Mouse (Mus musculus) adrenal gland, postnatal 10 days (tissue): Measurements from ENCODE around the gene Ppp1r14a. TPM values are rescaled to one million over a fixed set of nuclear protein-coding genes. Genes with fewer than 3 reads are reported as not detected.

Experiments used
- DNase-seq: peaks from one replicate; pipeline ENCODE4 v3.0.0; 2021; ENCODE audit warnings: mixed read lengths
- long read RNA-seq, 2 experiments: library from polyadenylated mRNA; stranded (forward); transcript quantifications; one replicate each; pipeline ENCODE4 v2.0.0; 2021
- total RNA-seq, 2 experiments: library from RNA; stranded (reverse); gene quantifications; 2 replicates each; pipeline ENCODE4 v1.2.3; 2021

The Ppp1r14a gene
- total RNA-seq, result 10 to 100 TPM; 13.8 to 14.3 TPM
- long read RNA-seq, experiment 1, transcript Ppp1r14a-201 (4 exons, 950 nt), result major isoform, 17 of 18 reads
- long read RNA-seq, experiment 1, partial matches to known transcripts, result 1 of 18 reads
- long read RNA-seq, experiment 1, other reads (novel, unspliced or antisense), result 0 of 18 reads
- long read RNA-seq, experiment 2, partial matches to known transcripts, result 0 of 5 reads
- long read RNA-seq, experiment 2, other reads (novel, unspliced or antisense), result 1 of 5 reads

DNA sequence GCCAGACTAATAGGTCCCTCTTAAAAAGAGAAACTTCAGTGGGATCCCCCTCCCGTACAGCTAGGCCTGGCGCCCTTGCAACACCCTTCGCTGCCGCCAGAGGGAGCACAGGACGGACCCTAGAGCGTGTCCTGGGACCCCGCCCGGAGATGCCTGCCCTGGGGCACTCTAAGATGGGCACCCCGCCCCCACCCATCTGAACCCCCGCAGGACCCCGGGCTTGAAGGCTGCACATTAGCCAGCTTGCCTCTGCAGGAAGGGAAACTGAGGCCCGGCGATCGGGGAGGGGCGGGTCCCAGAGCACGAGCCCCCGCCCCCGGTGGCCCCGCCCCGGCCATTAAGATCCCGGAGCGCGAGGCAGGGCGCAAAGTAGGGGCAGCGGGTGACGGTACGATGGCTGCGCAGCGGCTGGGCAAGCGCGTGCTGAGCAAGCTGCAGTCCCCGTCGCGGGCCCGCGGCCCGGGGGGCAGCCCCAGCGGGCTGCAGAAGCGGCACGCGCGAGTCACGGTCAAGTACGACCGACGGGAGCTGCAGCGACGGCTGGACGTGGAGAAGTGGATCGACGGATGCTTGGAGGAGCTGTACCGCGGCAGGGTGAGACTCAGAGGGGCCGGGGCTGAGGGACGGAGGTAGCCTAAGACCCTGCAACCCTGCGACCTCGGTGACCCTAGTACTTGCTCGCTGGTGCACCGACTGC lies at the start of gene Ppp1r14a:
Gene Ppp1r14a, plus strand, starts transcription at position 367 of the 697 bp plus-strand sequence.
- DNase-seq, result peak; percentile 85

DNA sequence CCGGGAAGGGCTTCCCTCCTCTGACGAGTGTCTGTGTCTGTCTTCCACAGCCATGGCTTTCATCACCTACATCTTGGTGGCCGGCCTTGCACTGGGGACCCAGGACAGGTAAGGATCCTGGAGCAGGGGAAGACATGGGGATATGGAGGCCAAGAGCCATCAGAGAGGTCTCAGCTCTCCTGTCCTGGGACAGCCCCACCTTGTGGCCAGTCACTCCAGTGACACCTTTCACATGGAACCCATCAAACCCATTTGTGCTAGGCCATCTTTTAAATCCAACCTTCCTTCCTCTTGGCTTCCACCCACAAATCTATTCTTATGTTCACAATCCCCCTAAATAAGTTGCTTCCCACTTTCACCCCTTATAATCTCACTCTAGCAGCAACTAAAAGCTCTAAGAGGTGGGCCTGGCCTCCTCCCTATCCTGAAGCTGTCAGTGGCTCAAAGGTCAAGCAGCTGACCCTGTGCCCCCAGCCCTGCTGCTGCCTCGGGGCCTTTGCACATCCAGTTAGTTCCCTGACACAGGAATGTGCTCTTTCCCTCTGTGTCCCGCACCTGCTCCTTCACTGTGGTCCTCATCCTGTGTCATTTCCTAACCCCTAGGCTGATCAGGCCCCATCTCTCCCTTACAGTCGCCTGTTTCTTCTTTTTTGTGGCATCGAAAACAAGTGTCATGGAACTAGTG lies 44.2 kb upstream of the Ppp1r14a start:
- DNase-seq, result peak; percentile 55

DNA sequence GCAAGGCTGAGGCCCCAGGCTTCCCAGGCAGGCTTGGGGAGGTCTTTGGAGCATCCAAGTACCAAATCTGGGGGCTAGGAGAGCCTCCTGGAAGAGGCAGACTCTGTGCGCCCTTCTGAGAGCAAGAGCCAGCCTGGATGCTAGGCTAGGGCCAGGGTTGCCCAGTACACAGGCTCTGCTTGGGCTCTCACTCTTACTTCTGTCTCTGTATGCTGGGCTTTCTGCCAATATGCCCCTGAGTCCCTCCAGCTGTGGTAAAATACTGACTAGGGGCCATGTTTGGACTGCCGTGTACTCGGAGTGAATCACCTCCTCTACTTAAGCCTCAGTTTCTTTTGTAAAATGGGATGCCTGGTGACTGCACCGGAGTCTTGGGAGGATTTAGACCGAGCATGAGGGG lies 43.1 kb upstream of the Ppp1r14a start:
- DNase-seq, result no peak

DNA sequence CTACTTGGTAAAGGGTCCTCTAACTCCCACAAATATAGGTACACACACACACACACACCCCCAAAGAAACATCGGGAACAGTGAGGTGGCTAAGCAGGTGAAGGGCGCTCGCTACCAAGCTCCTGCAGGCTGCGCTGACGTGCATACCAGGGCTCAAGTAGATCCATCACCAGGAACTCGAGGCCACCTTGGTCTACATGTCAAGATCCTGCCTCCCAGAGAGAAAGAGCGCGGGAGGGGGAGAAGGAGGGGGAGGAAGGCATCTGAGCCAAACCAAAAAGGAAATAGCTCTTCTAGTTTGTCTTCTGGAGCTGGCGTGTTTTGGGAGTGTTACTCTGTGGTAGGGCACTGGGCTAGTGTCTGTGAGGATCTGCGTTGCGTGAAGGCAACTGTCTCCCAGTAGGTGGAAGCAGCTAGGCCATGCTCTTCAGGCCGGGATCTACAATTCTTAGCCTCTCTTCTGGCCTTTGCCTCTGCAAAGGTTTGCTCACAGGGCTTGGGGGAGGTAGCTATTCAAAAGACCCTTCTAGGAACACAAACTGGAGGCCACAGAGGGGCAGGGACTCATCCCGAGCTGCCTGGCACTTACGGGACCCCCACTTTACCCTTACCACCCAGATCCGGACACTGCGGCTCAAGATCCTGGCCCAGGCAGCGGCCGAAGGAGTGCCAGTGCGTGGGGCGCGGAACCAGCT lies 42.3 kb upstream of the Ppp1r14a start:
- no peak for DNase-seq

DNA sequence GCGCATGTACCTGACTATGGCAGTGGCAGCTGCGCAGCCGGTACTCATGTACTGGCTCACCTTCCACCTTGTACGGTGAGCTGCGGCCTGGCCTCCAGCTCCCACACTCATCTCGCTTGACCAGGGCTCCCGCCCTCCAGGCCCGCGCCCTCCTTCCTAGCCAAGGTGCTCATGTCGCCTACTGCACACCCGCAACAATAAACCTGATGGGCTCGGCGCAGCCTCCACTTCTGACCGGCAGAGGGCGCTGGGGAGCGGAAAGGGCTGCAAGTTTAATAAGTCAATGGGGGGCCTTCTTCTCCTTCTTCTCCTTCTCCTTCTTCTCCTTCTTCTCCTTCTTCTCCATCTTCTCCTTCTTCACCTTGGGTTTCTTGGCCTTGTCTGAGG lies 41.8 kb upstream of the Ppp1r14a start:
- DNase-seq, result peak; percentile 91

DNA sequence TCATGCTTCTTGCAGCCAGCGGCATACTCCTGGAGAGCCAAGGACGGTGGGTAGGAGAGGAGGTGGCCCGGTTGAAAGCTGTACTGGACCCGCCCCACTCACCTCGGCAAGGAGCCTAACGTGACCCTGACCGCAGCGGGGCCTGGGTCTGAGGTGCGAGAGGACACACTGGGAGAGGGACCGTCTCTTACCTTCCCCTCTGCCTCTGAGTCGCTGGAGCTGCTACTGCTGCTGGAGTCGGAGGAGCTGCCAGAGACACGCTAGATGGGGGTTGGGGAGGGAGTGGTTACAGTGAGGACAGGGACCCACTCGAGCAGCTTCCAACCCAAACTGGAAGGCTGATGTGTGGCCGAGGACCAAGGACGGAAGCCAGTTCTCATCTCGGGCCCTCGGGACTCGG lies 41.4 kb upstream of the Ppp1r14a start:
- peak; percentile 29 for DNase-seq

DNA sequence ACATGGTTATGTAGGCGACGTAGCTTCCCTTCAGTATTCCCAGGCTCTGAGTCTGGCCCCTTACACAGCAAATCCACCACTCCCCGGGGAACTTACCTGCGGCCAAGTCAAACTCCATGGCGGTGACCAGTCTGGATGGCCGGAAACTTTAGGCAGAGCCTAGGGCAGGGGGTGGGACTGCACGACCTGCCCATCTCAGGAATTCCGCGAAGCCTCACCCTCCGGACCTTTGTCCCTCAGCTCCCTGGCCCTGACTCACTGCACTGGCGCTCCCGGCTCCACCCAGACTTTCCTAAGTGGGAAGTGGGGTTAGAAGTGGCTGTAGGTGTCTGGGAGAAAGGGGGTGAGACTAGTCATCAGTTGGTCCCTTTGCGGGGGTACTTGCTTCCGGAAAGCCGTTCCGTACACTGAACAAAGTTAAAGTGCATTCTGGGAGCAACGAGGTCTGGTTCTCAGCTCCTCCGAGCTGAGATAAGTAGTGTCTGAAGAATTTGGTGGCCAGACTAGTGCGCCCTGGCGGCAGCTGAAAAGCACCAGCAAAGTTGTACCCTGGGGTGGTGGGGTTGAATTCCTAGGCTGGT lies 40.8 kb upstream of the Ppp1r14a start, which contains the start of gene 2200002D01Rik:
Gene 2200002D01Rik, minus strand, starts transcription at position 206 of the 581 bp plus-strand sequence.
- peak; percentile 48 for DNase-seq

DNA sequence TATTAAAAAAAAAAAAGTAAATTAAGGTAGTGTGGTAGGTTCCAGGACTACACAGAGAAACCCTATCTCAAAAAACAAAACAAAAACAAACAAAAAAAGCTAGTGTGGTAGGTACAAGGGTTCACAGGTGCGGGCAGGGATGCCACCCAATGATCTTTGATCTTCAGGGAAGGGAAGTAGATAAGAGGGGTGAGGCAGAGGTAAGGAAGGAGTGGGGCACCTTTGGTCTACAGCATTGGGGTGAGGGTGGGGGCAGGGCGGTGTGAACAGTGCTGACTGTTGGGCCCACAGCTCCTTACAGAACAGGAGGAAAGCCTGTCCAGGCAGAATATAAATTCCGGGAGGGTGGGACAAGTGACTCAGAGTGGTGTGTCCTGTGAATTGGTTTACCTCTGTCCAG lies 37.9 kb upstream of the Ppp1r14a start:
- DNase-seq, result no peak

DNA sequence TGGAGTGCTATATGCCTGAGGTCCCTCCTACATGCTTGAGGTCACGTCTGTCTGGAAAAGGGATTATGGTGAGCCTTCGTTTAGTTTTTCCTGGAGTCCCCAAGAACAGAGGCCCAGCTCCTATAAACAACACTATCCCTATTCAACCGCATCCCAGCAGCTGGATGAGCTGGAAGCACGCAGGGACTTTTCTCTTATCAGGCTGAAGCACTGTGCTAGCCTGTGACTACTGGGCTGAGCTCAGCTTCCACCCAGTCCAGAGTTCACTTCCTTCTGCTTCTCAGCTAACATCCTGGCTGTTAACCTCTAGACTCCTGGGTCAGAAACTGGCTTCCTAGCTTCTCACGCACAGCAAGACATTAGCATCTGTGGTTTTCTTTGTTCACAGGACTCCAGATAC lies 35.3 kb upstream of the Ppp1r14a start:
- DNase-seq, result no peak

DNA sequence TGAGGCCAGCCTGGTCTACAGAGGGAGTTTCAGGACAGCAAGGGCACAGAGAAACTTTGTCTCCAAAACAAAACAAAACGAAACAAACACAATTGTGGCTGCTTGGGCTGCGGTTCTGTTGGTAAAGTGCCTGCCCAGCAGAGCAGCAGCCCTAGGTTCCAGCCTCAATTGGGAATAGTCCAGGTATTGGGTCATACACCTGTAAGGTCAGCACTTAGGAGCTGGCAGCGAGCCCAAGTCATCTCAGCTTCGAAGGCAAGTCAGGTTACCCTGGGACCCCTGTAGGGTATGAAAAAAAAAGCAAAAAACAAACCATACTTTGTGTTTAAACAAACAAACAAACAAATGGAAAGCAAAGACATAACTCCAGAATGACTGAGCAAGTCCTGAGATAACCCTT lies 33.2 kb upstream of the Ppp1r14a start:
- no peak for DNase-seq

DNA sequence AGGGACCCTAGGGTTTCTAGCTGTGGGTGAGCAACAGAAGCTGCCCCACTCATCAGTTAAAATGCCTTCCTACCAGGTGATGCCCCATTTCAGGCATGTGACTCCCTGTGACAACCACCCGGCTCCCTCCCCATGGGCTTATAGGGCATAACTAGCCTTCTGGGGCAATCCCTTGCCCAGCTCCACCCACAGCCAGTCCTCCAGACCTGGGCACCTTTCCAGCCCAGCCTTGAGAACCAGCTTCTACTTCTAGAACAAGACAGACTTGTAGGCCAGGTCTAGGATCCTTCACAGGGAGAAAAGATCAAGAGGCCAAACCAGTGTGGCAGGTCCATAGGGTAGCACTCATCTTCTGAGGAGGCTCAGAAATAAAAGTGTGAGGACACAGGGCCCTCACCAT lies 31.7 kb upstream of the Ppp1r14a start:
- peak; percentile 61 for DNase-seq

DNA sequence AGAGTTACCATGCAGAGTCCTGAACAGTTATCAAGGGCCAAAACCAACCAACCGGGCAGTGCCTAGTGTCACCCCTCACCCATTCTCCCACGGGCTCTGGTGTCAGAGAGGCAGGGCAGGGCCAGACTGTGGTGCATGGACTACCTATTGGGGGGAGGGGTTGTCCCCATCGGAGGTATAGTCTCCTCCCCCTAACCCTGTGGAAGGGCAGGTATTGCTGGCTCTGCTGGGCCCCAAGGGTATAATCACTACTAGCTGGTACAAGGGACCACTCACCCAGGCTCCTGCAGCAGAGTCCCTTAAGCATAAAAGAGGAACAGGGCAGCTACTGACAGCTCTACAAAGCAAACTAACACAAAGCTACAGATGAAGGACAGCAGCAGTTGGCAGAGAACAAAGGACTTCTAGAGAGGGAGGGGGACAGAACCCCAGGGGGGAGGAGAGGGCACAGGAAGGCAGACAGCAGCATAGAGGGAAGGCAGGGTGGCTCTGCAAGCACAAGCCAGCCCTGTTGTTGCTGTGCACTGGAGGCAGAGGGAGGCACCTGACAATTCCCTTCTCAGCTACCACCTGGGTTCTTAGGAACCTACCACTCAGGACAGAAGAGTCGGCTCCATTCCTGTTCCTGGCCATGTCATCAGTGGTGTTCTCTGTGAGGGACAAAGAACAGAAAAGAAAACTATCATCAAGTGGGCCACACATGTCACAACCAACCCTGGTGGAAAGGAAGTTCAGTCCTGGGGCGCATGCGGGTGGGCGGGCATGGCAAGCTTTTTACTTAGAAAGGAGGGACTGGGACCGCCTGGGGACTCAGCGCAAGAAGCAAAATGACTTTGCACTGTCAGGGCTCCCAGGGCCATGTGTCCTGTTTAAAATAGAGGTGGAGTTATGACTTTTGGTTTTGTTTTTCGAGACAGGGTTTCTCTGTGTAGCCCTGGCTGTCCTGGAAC lies 29.1 kb upstream of the Ppp1r14a start:
- DNase-seq, result no peak

DNA sequence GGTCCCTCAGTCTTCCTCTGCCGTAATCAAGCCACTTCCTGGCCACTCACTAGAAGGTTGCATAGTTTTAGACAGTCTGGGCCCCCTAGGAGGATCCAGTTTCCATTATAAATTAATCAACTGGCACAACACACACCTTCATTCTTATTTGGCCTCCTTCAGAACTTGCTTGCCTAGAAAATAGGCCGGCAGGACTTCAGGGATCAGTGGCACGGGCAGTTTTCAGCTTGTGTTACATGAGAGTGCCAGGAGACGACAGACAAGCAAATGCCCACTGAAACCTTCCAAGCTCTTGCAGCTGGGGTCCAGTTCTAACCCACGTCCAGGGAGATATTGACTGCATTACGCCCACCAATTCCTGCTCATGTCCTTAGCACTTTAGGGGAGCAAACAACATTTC lies 27.0 kb upstream of the Ppp1r14a start:
- no peak for DNase-seq

DNA sequence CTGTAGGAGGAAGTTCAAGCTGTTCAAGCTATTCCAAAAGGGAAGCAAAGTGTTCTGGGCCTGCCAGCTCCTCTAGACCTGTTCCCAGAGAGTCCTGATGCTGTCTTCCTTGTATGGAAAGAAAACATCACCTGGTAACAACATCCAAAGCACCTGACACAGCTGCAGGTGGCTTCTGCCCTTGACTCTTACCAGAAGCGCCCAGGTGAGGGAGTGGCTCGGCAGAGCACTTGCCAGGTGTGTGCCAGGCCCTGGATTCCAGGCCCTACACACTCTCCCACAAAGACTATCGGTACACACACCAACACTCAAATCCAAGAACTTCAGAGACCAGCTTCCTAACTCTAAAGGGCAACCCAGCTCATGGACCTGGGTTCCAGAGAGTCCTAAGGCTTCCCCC lies 25.3 kb upstream of the Ppp1r14a start:
- DNase-seq, result no peak

DNA sequence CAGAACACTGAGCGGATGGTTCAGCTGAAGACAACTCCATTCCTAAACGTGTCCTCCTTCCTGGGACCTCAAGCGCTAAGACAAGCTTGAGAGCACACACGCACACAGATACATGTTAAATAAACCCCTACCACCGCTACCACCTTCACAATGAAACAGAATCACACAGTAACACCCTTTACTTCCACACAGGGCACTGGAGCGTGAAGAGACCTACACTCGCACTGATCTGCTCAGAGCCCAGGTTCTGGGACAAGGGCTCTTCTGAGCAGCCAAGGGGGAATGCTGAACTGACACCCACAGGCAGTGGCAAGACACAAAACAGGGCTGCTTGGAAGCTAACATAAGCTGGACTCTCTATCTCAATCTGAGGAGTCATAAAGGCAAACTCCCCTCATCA lies 23.5 kb upstream of the Ppp1r14a start:
- DNase-seq, result no peak

DNA sequence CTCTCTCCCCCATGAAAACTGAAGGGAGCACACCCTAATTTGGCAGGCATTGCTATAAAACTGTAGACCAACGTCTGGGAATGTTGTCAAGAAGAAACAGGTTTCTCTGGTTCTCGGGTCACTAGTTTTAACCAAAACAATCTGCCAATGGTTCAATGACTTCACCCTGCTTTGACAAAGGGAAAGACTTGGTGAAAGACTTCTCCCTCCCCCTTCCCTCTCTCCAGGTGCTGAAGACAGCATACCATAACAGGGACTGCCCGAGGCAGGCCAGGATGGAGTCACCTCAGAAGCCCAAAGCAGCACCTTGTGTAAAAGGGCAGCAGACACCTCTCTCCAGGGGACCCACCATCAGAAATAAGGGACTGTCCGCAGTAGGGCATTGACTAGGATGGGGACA lies 22.2 kb upstream of the Ppp1r14a start:
- DNase-seq, result no peak

DNA sequence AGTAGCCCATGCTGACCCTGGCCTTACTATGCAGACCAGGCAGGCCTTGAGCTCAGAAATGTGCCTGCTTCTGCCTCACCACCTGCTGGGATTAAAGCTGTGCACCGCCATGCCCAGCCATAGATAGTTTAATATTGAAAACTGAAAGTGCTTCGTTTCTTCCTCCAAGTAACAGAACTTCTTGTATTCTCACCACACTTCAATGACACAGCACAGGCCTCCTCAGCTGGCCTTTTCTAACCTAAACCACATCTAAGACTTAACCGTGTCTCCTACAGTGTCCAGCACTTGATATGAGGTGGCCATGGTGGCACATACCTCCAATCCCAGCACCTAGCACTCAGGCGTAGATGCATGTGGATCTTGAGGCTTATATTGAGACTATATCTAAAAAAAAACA lies 18.7 kb upstream of the Ppp1r14a start:
- DNase-seq, result no peak

DNA sequence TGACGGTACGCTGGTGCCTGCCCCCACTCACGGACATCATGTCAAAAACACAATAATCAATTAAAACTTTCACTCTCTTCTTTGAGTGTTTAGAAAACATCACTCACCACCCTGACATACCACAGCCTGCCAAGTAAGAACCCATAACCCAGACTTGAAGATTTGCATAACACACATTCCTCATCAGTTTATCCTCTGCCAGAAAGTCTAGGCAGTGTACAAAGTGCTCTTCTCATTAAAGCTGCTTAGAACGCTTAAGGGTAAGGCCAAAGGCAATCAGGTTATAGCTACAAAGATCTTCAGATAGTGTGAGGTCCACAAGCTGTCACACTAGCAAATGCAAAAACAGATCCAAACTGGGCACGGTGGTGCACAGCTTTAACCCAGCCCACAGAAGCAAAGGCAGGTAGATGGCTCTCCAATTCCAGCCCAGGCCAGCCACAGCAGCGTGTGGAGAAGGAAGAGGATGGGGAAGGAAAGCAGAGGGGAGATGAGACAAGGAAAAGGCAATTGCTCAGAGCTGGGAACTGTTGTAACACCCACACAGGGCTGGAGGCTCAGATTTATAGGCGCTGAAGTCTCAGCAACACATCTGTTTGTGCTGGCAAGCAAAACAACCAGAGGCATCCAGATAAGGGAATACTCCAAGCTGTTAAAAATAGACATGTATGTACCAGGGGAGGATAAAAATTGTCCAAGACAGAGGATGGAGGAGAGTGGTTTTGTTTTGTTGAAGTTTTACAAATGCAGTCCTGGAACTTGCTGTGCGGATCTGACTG lies 17.2 kb upstream of the Ppp1r14a start:
- no peak for DNase-seq

DNA sequence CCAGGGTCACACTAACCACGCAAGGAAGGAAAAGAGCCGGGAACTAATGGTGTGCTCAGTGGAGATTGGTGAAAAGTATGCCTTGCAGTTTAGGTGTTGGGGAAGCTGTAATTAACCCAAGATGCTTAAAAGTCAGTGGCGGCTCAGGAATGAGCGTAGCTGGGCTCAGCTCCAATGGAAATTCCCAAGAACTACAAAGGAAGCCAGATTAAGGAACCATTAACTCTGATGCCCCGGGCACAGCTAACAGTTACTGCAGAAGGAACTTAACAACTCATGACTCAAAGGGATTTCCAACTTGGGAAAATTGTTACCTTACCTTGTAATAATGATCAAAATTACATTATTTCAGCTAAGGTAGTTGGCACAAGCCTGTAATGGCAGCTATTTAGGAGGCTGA lies 12.4 kb upstream of the Ppp1r14a start:
- DNase-seq, result no peak

DNA sequence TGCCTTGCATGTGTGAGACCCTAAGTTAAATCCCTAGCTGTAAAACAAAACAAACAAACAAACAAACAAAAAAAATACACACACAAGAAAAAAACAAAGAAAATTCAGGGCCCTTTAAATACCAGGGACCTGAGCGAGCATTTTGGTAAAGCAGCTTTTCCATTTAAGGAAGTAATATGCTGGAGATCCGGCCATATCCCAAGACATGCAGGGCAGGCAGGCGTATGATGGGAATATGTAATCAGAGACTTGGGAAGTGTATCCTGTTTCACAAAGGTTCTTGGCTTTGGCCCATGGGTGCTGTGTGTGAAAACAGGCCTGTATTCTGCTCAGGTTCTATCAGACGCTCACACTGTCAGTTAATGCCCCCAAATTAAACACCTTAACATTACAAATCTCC lies 11.6 kb upstream of the Ppp1r14a start:
- DNase-seq, result no peak

DNA sequence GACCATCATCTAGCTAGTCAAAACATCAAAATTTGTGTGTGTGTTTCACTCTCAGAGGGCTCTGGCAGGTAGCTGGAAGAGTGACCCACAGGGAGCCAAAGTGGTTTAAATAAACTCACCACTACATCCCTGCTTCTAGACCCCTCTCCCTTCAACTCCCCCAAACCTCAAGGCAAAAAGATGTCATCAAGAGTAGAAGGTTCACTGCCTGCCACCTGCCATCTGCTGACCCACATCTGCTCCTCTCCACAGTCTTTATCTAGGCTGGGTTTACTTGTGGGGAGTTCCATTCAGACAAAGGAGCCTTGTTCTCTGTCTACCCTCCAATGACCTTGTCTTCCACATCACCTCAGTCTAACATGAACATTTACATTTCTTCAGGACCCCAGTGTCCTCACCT lies 9.8 kb upstream of the Ppp1r14a start:
- DNase-seq, result no peak
